Comparison of ENCODE assay signal across 8 mouse cellular contexts in genomic region chr3:90490696-90491256, GRCm38 (mm10). TPM values are rescaled to one million over a fixed set of nuclear protein-coding genes. Genes with fewer than 3 reads are reported as not detected.
DNase-seq lines count a peak whose midpoint lies in the region; ATAC-seq lines count a peak whose summit lies in the region.

TSS of gene Snapin (minus strand) at chr3:90491033.

- 0% methylated on average over 37 of the region's 37 CpGs for WGBS in intestine, embryonic 14.5 days

- peak within 1 kb of the TSS; percentile 74 for H3K9ac ChIP-seq in intestine, embryonic 14.5 days (ENCODE audit: low read length)

- peak within 1 kb of the TSS; percentile 79 for H3K4me3 ChIP-seq in intestine, embryonic 14.5 days (ENCODE audit: low read depth, low read length)

- peaks cover 4% of the 10 kb centered on the region; the same call in 1 of the 2 replicates for H3K4me1 ChIP-seq in intestine, embryonic 14.5 days (replicated peaks; ENCODE audit: control insufficient read depth, insufficient read depth, low read length)

- no peaks in the 10 kb centered on the region for H3K9me3 ChIP-seq in intestine, embryonic 14.5 days (ENCODE audit: control insufficient read depth, low read length)

- intact Hi-C loops in left cerebral cortex, postnatal 14 days (cut with DNase I): loop anchor here (1.0 to 2.0 kb wide), 3 partner anchors 124 to 218 kb away; no protein-coding TSS in a partner anchor

- peak within 1 kb of the TSS; percentile 66 for H3K4me2 ChIP-seq in intestine, embryonic 14.5 days (ENCODE audit: low read length)

- peak; percentile 96 to 99 for DNase-seq in adrenal gland, adult (ENCODE audit: inconsistent age in 2 of 2, low spot score in 1 of 2)
- peak; percentile 97 for DNase-seq in embryo, embryonic 10.5 days (ENCODE audit: low spot score)
- peak; percentile 93 for DNase-seq in gastrocnemius, postnatal 25 days
- DNase-seq in intestine, embryonic 14.5 days (ENCODE audit: low spot score): peak; percentile 98
- DNase-seq in left cerebral cortex, postnatal 14 days (ENCODE audit: low spot score in 2 of 2): peak; percentile 96
- peak; percentile 96 for DNase-seq in mesoderm, embryonic 11.5 days (ENCODE audit: low read depth, low spot score)
- peak; percentile 91 to 93 for DNase-seq in right cerebral cortex, postnatal 36 days (ENCODE audit: low spot score in 2 of 2)
- peak; percentile 96 for DNase-seq in yolk sac, embryonic 10.5 days (ENCODE audit: low spot score)

- peaks cover 38% of the 10 kb centered on the region for H3K36me3 ChIP-seq in intestine, embryonic 14.5 days (ENCODE audit: control insufficient read depth, insufficient read depth, low read length)

- H3K27ac ChIP-seq in intestine, embryonic 14.5 days (ENCODE audit: low read depth): peak within 1 kb of the TSS; percentile 82

- H3K27me3 ChIP-seq in intestine, embryonic 14.5 days (replicated peaks; ENCODE audit: control insufficient read depth, insufficient read depth, low read length): no peaks in the 10 kb centered on the region

- peak; percentile 96 for ATAC-seq in intestine, embryonic 14.5 days (replicated peaks; ENCODE audit: low FRiP score, low TSS enrichment, low read depth)

RNA-seq across cellular contexts. Expression of gene Snapin, which starts in this region (rescaled TPM):
- total RNA-seq in gastrocnemius, postnatal 25 days (2021): 10 to 100 TPM; 57.4 to 60.0 TPM
- polyA plus RNA-seq in intestine, embryonic 14.5 days (2014; fragmentation: Nextera tagmentation; extraction: Ambion mirVana): 67.5 and 80.6 TPM in 2 replicates
- 10 to 100 TPM; 44.6 to 50.7 TPM for total RNA-seq in left cerebral cortex, postnatal 14 days (2021)

Comparison
In these comparisons a context has a peak if more than half of its experiments do, and no peak if none do; other contexts are left out.
1. Peak in every context shown above with its lines: DNase-seq, ATAC-seq, H3K4me3 ChIP-seq and H3K27ac ChIP-seq.